Mouse (Mus musculus): ENCODE measurements around the gene Arhgef16. TPM values are rescaled to one million over a fixed set of nuclear protein-coding genes. Genes with fewer than 3 reads are reported as not detected.
A peak's percentile ranks its signal among the peaks of the same experiment; 100 is the strongest.

The Arhgef16 gene
- polyA plus RNA-seq, 1 experiment from 2014 or later, result 6.0 TPM

DNA sequence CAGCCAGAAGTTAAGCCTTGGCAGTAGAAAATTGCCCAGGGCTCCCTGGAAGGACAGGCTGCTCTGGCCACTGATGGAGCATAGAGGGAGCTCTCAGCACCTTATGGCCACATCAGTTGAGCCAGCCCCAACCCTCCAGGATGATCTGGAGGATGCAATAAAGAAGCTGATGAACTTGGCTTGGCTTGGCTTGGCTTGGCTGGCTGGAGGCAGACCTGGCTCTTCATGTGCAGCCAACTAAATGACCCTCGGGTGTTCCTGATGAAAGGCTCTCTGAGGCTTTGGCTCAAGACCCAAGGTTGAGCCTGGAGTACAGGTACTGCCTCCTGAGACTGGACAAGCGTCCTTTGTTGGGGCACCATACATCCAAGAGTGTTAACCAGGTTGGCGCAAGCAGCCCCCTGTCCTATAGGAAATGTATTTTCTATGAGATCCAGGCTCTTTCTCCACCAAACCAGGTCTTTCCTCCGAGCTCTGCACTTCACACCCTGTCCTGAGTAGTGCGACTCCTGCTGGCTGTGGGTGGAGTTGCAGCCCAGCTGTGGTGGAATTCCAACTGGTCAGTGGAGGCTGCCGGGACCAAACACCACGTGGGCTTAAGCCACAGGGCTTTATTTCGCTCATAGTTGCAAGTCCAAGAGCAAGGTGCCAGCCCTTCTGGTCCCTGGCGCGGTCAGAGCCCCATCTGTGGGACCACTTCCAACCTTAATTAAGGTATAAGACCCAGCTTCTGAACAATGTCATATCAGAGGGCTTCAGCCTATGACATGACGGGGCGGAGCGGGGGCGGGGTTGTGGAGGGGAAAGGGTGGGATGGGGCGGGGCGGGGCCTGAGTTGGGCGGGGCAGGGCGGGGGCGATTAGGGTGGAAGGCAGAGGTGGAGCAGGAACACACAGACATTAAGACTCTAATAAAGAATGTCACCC, 55.1 kb downstream of the Arhgef16 start:
- no peak for ATAC-seq (ENCODE audit: insufficient number of reproducible peaks, insufficient read depth, low FRiP score, low TSS enrichment)
- 12% methylated on average over 18 of the region's 19 CpGs for WGBS
- no peaks in the 10 kb centered on the region for H3K27me3 ChIP-seq
- peaks cover 14% of the 10 kb centered on the region; the same call in 1 of the 2 replicates for H3K36me3 ChIP-seq
- H3K9me3 ChIP-seq, result no peaks in the 10 kb centered on the region
- H3K9ac ChIP-seq, result no peak overlapping the region
- peaks cover 39% of the 10 kb centered on the region for H3K4me1 ChIP-seq
- H3K4me2 ChIP-seq (replicated peaks), result peak overlapping the region; percentile 34
- H3K4me3 ChIP-seq, result no peak overlapping the region
- H3K27ac ChIP-seq, result 0 out of 2 replicates have a peak overlapping the region, but pooled peaks have one; percentile 79

- Histone ChIP-seq H3K9ac (no peak overlapping the region; the same call in 1 of the 2 replicates), H3K4me1 (peaks cover 39% of the 10 kb centered on the region), H3K4me2 (replicated peaks) (no peak overlapping the region)
Observed at GRCm38 (mm10) chr4:154245342-154245741, 56.1 kb downstream of the Arhgef16 start.

GRCm38 (mm10) chr4:154240608-154241007, 60.9 kb downstream of the Arhgef16 start:
- no peak overlapping the region for H3K9ac ChIP-seq
- no peaks in the 10 kb centered on the region for H3K9me3 ChIP-seq
- H3K4me2 ChIP-seq (replicated peaks), result no peak overlapping the region

More at GRCm38 (mm10) chr4:154245342-154245741, 56.1 kb downstream of the Arhgef16 start:
- WGBS, result 63% methylated on average over 7 of the region's 7 CpGs
- Histone ChIP-seq H3K27ac (peak overlapping the region; percentile 27; the same call in 1 of the 2 replicates), H3K36me3 (peaks cover 8% of the 10 kb centered on the region; the same call in 1 of the 2 replicates), H3K9me3 (no peaks in the 10 kb centered on the region), H3K27me3 (no peaks in the 10 kb centered on the region), H3K4me3 (no peak overlapping the region)
- ATAC-seq (ENCODE audit: insufficient number of reproducible peaks, insufficient read depth, low FRiP score, low TSS enrichment), result no peak

GRCm38 (mm10) chr4:154239199-154239598, 62.3 kb downstream of the Arhgef16 start:
- no peak overlapping the region; the same call in 1 of the 2 replicates for H3K4me3 ChIP-seq
- peaks cover 8% of the 10 kb centered on the region; the same call in 1 of the 2 replicates for H3K36me3 ChIP-seq
- no peak overlapping the region for H3K27ac ChIP-seq
- ATAC-seq (ENCODE audit: insufficient number of reproducible peaks, insufficient read depth, low FRiP score, low TSS enrichment), result no peak
- no peaks in the 10 kb centered on the region for H3K27me3 ChIP-seq
- H3K4me2 ChIP-seq (replicated peaks), result no peak overlapping the region; the same call in 1 of the 2 replicates
- H3K9ac ChIP-seq, result no peak overlapping the region
- H3K9me3 ChIP-seq, result no peaks in the 10 kb centered on the region
- 84% methylated on average over 8 of the region's 8 CpGs for WGBS
- H3K4me1 ChIP-seq, result peaks cover 28% of the 10 kb centered on the region

More at GRCm38 (mm10) chr4:154240608-154241007, 60.9 kb downstream of the Arhgef16 start:
- H3K4me1 ChIP-seq, result peaks cover 27% of the 10 kb centered on the region
- no peaks in the 10 kb centered on the region for H3K27me3 ChIP-seq
- peaks cover 8% of the 10 kb centered on the region; the same call in 1 of the 2 replicates for H3K36me3 ChIP-seq
- no peak for ATAC-seq (ENCODE audit: insufficient number of reproducible peaks, insufficient read depth, low FRiP score, low TSS enrichment)
- H3K4me3 ChIP-seq, result no peak overlapping the region
- 68% methylated on average over 11 of the region's 11 CpGs for WGBS
- H3K27ac ChIP-seq, result no peak overlapping the region

- H3K4me2 ChIP-seq (replicated peaks), result peak overlapping the region; percentile 59
- H3K4me1 ChIP-seq, result peaks cover 41% of the 10 kb centered on the region
- peak overlapping the region; percentile 33 for H3K4me3 ChIP-seq
- peak overlapping the region; percentile 85 for H3K27ac ChIP-seq
- no peaks in the 10 kb centered on the region for H3K27me3 ChIP-seq
- ATAC-seq (ENCODE audit: insufficient number of reproducible peaks, insufficient read depth, low FRiP score, low TSS enrichment), result peak; percentile 78
- 4% methylated on average over 9 of the region's 9 CpGs for WGBS
- peak overlapping the region; percentile 47 for H3K9ac ChIP-seq
- H3K36me3 ChIP-seq, result 0 out of 2 replicates have a peak, but pooled peaks cover under 1% of the 10 kb centered on the region
- no peaks in the 10 kb centered on the region for H3K9me3 ChIP-seq
Observed at GRCm38 (mm10) chr4:154237306-154237705, 64.2 kb downstream of the Arhgef16 start.

DNA sequence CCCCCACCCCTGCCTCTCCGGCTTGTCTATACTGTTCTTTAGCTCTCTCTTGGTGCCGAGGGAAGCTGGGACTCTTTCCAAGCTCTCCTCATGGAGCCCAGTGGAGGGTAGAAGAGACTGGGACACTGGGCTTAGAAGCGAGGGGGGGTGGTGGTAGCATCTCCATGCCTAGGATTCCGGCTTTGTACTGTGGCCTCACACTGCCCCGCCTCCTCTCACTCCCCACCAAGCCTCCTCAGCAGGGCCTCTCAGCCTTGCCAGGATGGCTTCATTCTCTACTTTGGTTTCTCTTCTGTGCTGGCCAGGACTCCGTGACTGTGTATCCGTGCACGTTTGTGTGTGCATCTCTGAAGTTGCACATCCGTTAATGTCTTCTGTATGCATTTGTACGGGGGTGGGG, 64.6 kb downstream of the Arhgef16 start:
- Histone ChIP-seq H3K4me2 (replicated peaks) (peak overlapping the region; percentile 59), H3K9ac (no peak overlapping the region), H3K27me3 (no peaks in the 10 kb centered on the region), H3K27ac (peak overlapping the region; percentile 85), H3K9me3 (no peaks in the 10 kb centered on the region), H3K4me3 (peak overlapping the region; percentile 33; the same call in 1 of the 2 replicates), H3K4me1 (peaks cover 45% of the 10 kb centered on the region), H3K36me3 (no peaks in the 10 kb centered on the region)
- peak; percentile 58 for ATAC-seq (ENCODE audit: insufficient number of reproducible peaks, insufficient read depth, low FRiP score, low TSS enrichment)
- whole genome bisulfite sequencing, result 11% methylated on average over 10 of the region's 10 CpGs

DNA sequence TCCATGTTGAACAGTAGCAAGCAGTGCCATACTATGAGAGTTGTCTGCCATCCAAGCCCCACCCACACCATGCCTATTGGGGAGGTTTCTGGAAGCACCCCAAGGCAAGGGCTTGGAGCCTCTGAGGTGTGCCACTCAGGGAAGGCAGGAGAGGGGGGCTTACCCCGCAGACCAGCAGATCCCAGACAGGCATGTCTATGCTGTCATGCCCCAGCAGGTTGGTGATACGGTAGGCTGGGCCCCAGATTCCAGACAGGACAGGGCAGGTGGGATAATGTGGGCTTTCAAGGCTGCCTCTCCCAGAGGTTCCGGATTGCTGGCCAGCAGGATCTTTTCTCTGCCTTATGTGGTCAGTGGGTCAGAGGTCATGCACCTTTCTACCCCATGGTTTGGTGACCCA, 65.5 kb downstream of the Arhgef16 start:
- Histone ChIP-seq H3K9me3 (no peaks in the 10 kb centered on the region), H3K27ac (peak overlapping the region; percentile 85), H3K27me3 (no peaks in the 10 kb centered on the region), H3K36me3 (no peaks in the 10 kb centered on the region), H3K4me1 (peaks cover 53% of the 10 kb centered on the region), H3K9ac (no peak overlapping the region), H3K4me2 (replicated peaks) (no peak overlapping the region), H3K4me3 (no peak overlapping the region)
- ATAC-seq (ENCODE audit: insufficient number of reproducible peaks, insufficient read depth, low FRiP score, low TSS enrichment), result no peak
- WGBS, result 62% methylated on average over 3 of the region's 3 CpGs

DNA sequence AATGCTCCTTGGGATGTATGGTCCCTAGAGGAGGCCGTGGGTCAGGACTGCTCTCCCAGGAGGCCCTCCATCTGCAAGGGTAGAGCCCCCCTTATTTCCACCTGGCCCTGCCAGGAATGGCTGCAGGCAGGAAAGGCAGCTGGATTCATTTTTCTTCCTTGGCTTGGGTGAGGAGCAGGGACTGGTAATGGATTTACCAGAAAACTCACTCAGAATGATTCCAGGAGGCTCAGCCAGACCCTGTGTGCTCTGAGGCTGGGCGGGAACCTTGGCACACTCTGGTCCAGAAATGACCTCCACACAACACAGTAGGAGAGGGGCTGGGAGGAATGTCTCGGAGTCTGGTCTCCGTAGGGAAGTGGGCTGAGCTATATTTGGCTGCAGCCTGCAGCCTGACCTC, 69.2 kb downstream of the Arhgef16 start:
- ATAC-seq (ENCODE audit: insufficient number of reproducible peaks, insufficient read depth, low FRiP score, low TSS enrichment), result no peak
- Histone ChIP-seq H3K4me3 (no peak overlapping the region), H3K4me2 (replicated peaks) (no peak overlapping the region), H3K27me3 (no peaks in the 10 kb centered on the region), H3K36me3 (no peaks in the 10 kb centered on the region), H3K9ac (no peak overlapping the region), H3K9me3 (no peaks in the 10 kb centered on the region), H3K4me1 (peaks cover 49% of the 10 kb centered on the region), H3K27ac (peak overlapping the region; percentile 19; the same call in 1 of the 2 replicates)
- 43% methylated on average over 4 of the region's 4 CpGs for WGBS

- Histone ChIP-seq H3K4me3 (no peak overlapping the region), H3K4me2 (replicated peaks) (no peak overlapping the region), H3K9me3 (no peaks in the 10 kb centered on the region), H3K9ac (no peak overlapping the region), H3K4me1 (peaks cover 39% of the 10 kb centered on the region), H3K36me3 (no peaks in the 10 kb centered on the region), H3K27ac (no peak overlapping the region), H3K27me3 (no peaks in the 10 kb centered on the region)
- no peak for ATAC-seq (ENCODE audit: insufficient number of reproducible peaks, insufficient read depth, low FRiP score, low TSS enrichment)
- WGBS, result 84% methylated on average over 7 of the region's 7 CpGs
Observed at GRCm38 (mm10) chr4:154231380-154231779, 70.1 kb downstream of the Arhgef16 start.

DNA sequence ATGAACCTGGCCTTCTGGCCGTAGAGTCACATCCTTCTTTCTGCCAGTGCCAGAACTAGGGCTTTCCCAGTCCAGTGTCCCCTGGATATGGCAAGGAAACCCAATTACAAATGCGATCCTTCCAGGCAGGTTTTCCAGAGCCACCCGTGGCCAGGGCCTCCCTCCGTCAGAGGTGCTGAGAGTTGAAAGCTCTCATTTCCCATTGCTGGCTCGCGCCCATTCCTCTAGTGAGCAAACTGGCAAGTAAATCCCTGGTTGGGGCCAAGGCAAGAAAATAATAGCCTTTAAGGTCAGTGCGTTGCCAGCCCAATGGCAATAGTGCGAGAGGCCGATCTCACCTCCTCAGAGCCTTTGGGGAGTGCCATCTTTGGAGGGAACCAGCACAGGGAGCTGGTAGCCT, 71.9 kb downstream of the Arhgef16 start:
- H3K27me3 ChIP-seq, result no peaks in the 10 kb centered on the region
- H3K4me3 ChIP-seq, result no peak overlapping the region
- H3K36me3 ChIP-seq, result no peaks in the 10 kb centered on the region
- H3K9me3 ChIP-seq, result no peaks in the 10 kb centered on the region
- WGBS, result 90% methylated on average over 9 of the region's 9 CpGs
- peaks cover 45% of the 10 kb centered on the region for H3K4me1 ChIP-seq
- H3K9ac ChIP-seq, result no peak overlapping the region
- no peak for ATAC-seq (ENCODE audit: insufficient number of reproducible peaks, insufficient read depth, low FRiP score, low TSS enrichment)
- no peak overlapping the region for H3K4me2 ChIP-seq (replicated peaks)
- no peak overlapping the region for H3K27ac ChIP-seq

All from embryonic facial prominence, embryonic 12.5 days (tissue).